Mouse (Mus musculus) spleen, adult 2 months (tissue): ENCODE results near the gene Psg20.

Experiments used
- CTCF ChIP-seq: fragments of 200-500 bp; IDR thresholded peaks from 2 replicates; pipeline ENCODE4 v1.5.1; 2011; ENCODE audit warnings: mild to moderate bottlenecking, inconsistent platforms; ENCODE audit not compliant: insufficient read depth, insufficient read length, insufficient replicate concordance; ENCODE audit errors: extremely low read depth
- POLR2A ChIP-seq: fragments of 200-500 bp; IDR thresholded peaks from 2 replicates; pipeline ENCODE4 v1.6.1; 2011; ENCODE audit warnings: low read depth, low read length, inconsistent platforms

DNA sequence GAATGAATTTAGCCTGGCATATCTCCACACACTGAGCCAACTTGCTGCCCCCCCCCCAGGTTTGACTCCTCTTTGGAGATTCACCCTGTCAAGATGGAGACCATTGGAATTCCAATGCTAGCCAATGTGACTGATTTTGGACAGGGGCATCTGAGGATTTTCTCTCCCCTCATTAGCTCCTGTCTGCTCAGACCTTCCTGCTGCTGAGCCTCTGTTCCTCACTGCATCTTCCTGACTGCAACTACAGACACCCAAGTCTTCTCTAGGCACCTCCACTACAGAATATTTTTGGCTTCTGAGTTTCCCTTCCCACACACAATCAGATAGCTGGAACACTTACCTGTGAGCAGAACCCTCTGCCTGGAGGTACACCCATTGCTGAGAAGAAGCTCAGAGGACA lies 399 bp downstream of the Psg20 start:
- TF ChIP-seq POLR2A = no peak
- TF ChIP-seq CTCF = no peak
